Mouse (Mus musculus) liver, embryonic 11.5 days (tissue): ENCODE results near the gene Armc2. TPM values are rescaled to one million over a fixed set of nuclear protein-coding genes. Genes with fewer than 3 reads are reported as not detected.

ENCODE experiments used
- ATAC-seq: fragments of 200-750 bp; cut with Nextera tagmentation; replicated peaks from 2 replicates; pipeline ENCODE4 v1.8.0; 2017; ENCODE audit warnings: moderate number of reproducible peaks, mild to moderate bottlenecking, moderate TSS enrichment, moderate library complexity; ENCODE audit not compliant: low FRiP score
- DNase-seq: peaks from one replicate; pipeline ENCODE4 v3.0.0-alpha.2; 2017; ENCODE audit warnings: low spot score
- H3K27ac ChIP-seq: fragments of 300-500 bp; sonication (generic); 2 replicates; pipeline ENCODE4 v1.5.1; 2014; ENCODE audit warnings: mild to moderate bottlenecking, low read depth, low read length, control low read depth
- H3K27me3 ChIP-seq: fragments of 300-500 bp; sonication (generic); replicated peaks from 2 replicates; pipeline ENCODE4 v1.6.1; 2014; ENCODE audit warnings: low read length, mixed read lengths; ENCODE audit not compliant: control insufficient read depth, insufficient read depth
- H3K36me3 ChIP-seq: fragments of 300-500 bp; sonication (generic); 2 replicates; pipeline ENCODE4 v1.6.1; 2014; ENCODE audit warnings: mild to moderate bottlenecking, low read length, moderate library complexity, mixed read lengths; ENCODE audit not compliant: control insufficient read depth, insufficient read depth
- H3K4me1 ChIP-seq: fragments of 300-500 bp; sonication (generic); replicated peaks from 2 replicates; pipeline ENCODE4 v1.6.1; 2014; ENCODE audit warnings: low read length, mixed read lengths; ENCODE audit not compliant: control insufficient read depth, insufficient read depth
- H3K4me2 ChIP-seq: fragments of 300-500 bp; sonication (generic); 2 replicates; pipeline ENCODE4 v1.6.1; 2014; ENCODE audit warnings: mild to moderate bottlenecking, control low read depth, moderate library complexity
- H3K4me3 ChIP-seq: fragments of 300-500 bp; sonication (generic); 2 replicates; pipeline ENCODE4 v1.5.1; 2014; ENCODE audit warnings: low read depth, low read length, control low read depth
- H3K9ac ChIP-seq: fragments of 300-500 bp; sonication (generic); 2 replicates; pipeline ENCODE4 v1.6.1; 2014; ENCODE audit warnings: low read depth, low read length, control low read depth
- H3K9me3 ChIP-seq: fragments of 300-500 bp; sonication (generic); 2 replicates; pipeline ENCODE4 v1.6.1; 2016; ENCODE audit warnings: low read length, inconsistent platforms, mixed read lengths; ENCODE audit not compliant: control insufficient read depth
- WGBS: fragments of 180-500 bp; shearing (Covaris S2); extraction: QIAGEN DNeasy Blood & Tissue Kit; methylation state at CpG from one replicate; pipeline ENCODE4 v1.1.7; 2014; 5-methylcytosine and 5-hydroxymethylcytosine counted together
- polyA plus RNA-seq: library from polyadenylated mRNA; unstranded; fragments of >200 nt; fragmentation: Nextera tagmentation; extraction: Ambion mirVana; gene quantifications from 2 replicates; pipeline ENCODE4 v1.2.1, GENCODE M21; 2014

The Armc2 gene
- polyA plus RNA-seq, 1 experiment from 2014 or later: 1.0 TPM

GRCm38 (mm10) chr10:41896425-41896824, 121.8 kb downstream of the Armc2 start:
- no peak for ATAC-seq
- Histone ChIP-seq H3K36me3 (peaks cover 12% of the 10 kb centered on the region; the same call in 1 of the 2 replicates), H3K9ac (no peak overlapping the region)

GRCm38 (mm10) chr10:41893433-41894411, 124.5 kb downstream of the Armc2 start:
- Histone ChIP-seq H3K4me2 (no peak overlapping the region), H3K9ac (no peak overlapping the region), H3K27me3 (no peaks in the 10 kb centered on the region), H3K36me3 (peaks cover 7% of the 10 kb centered on the region; the same call in 1 of the 2 replicates), H3K9me3 (no peaks in the 10 kb centered on the region), H3K4me3 (no peak overlapping the region), H3K4me1 (peaks cover under 1% of the 10 kb centered on the region), H3K27ac (no peak overlapping the region)
- ATAC-seq (no peak), DNase-seq (no peak)
- WGBS: 74% methylated on average over 4 of the region's 4 CpGs

More at GRCm38 (mm10) chr10:41896425-41896824, 121.8 kb downstream of the Armc2 start:
- no peak overlapping the region for H3K4me3 ChIP-seq
- no peaks in the 10 kb centered on the region for H3K4me1 ChIP-seq
- no peak overlapping the region for H3K4me2 ChIP-seq
- H3K9me3 ChIP-seq: 0 out of 2 replicates have a peak, but pooled peaks cover 2% of the 10 kb centered on the region
- DNase-seq: no peak
- no peak overlapping the region for H3K27ac ChIP-seq
- no peaks in the 10 kb centered on the region for H3K27me3 ChIP-seq

GRCm38 (mm10) chr10:41891312-41891711, 126.9 kb downstream of the Armc2 start:
- Histone ChIP-seq H3K4me3 (no peak overlapping the region), H3K36me3 (no peaks in the 10 kb centered on the region), H3K9ac (no peak overlapping the region), H3K27me3 (no peaks in the 10 kb centered on the region), H3K27ac (no peak overlapping the region), H3K4me1 (peaks cover 7% of the 10 kb centered on the region), H3K4me2 (no peak overlapping the region), H3K9me3 (no peaks in the 10 kb centered on the region)
- ATAC-seq (no peak), DNase-seq (no peak)
- 74% methylated on average over 4 of the region's 4 CpGs for WGBS

GRCm38 (mm10) chr10:41890537-41890936, 127.7 kb downstream of the Armc2 start:
- no peaks in the 10 kb centered on the region for H3K27me3 ChIP-seq
- no peak overlapping the region for H3K27ac ChIP-seq
- no peak overlapping the region for H3K4me2 ChIP-seq
- no peak overlapping the region for H3K9ac ChIP-seq
- no peak overlapping the region for H3K4me3 ChIP-seq
- DNase-seq (no peak), ATAC-seq (no peak)
- no peaks in the 10 kb centered on the region for H3K36me3 ChIP-seq
- no peaks in the 10 kb centered on the region for H3K9me3 ChIP-seq
- peaks cover 7% of the 10 kb centered on the region for H3K4me1 ChIP-seq

- H3K27ac ChIP-seq: no peak overlapping the region
- no peaks in the 10 kb centered on the region for H3K27me3 ChIP-seq
- no peak overlapping the region for H3K9ac ChIP-seq
- no peak for DNase-seq
- H3K4me1 ChIP-seq: peaks cover 7% of the 10 kb centered on the region
- no peak overlapping the region; the same call in 1 of the 2 replicates for H3K4me2 ChIP-seq
- no peak for ATAC-seq
- 68% methylated on average over 5 of the region's 5 CpGs for WGBS
- no peaks in the 10 kb centered on the region for H3K36me3 ChIP-seq
- no peak overlapping the region for H3K4me3 ChIP-seq
- H3K9me3 ChIP-seq: no peaks in the 10 kb centered on the region
Observed at GRCm38 (mm10) chr10:41889566-41889965, 128.7 kb downstream of the Armc2 start.

GRCm38 (mm10) chr10:41888365-41888941, 129.8 kb downstream of the Armc2 start:
- ATAC-seq (no peak), DNase-seq (no peak)
- Histone ChIP-seq H3K4me3 (peak overlapping the region; percentile 80), H3K9me3 (no peaks in the 10 kb centered on the region), H3K36me3 (no peaks in the 10 kb centered on the region), H3K4me2 (peak overlapping the region; percentile 95), H3K27me3 (no peaks in the 10 kb centered on the region), H3K9ac (no peak overlapping the region), H3K4me1 (peaks cover 7% of the 10 kb centered on the region), H3K27ac (no peak overlapping the region)
- 45% methylated on average over 4 of the region's 4 CpGs for WGBS

- Histone ChIP-seq H3K27ac (peak overlapping the region; percentile 92), H3K9me3 (no peaks in the 10 kb centered on the region), H3K9ac (peak overlapping the region; percentile 94), H3K4me1 (peaks cover 7% of the 10 kb centered on the region), H3K27me3 (no peaks in the 10 kb centered on the region), H3K4me3 (peak overlapping the region; percentile 80), H3K36me3 (no peaks in the 10 kb centered on the region), H3K4me2 (peak overlapping the region; percentile 95)
- peak; percentile 99 for ATAC-seq
- DNase-seq: peak; percentile 98
- WGBS: 2% methylated on average over 64 of the region's 65 CpGs
Observed at GRCm38 (mm10) chr10:41887080-41887821, 131.0 kb downstream of the Armc2 start.

GRCm38 (mm10) chr10:41883741-41884575, 134.3 kb downstream of the Armc2 start:
- H3K4me3 ChIP-seq: no peak overlapping the region
- no peaks in the 10 kb centered on the region for H3K9me3 ChIP-seq
- H3K36me3 ChIP-seq: no peaks in the 10 kb centered on the region
- 56% methylated on average over 8 of the region's 8 CpGs for WGBS
- no peaks in the 10 kb centered on the region for H3K27me3 ChIP-seq
- no peak overlapping the region for H3K27ac ChIP-seq
- no peak for DNase-seq
- H3K4me2 ChIP-seq: no peak overlapping the region
- no peak overlapping the region for H3K9ac ChIP-seq
- ATAC-seq: no peak
- peaks cover 10% of the 10 kb centered on the region for H3K4me1 ChIP-seq
